Comparison of ENCODE assay signal across 17 mouse cellular contexts in genomic region chr8:91264564-91264963, GRCm38 (mm10).
"Had no signal": no experiment of that assay in that cellular context is flagged by ENCODE, and none has a peak within 500 bp of the region (broad histone marks: within the 10 kb centered on the region; RNA-seq: fewer than 3 reads in every experiment).

No protein-coding gene starts in this region.

- H3K4me1 ChIP-seq: liver, embryonic 15.5 days; lung, embryonic 15.5 days; midbrain, embryonic 10.5 days; midbrain, embryonic 12.5 days; neural tube, embryonic 12.5 days had no signal

- H3K4me2 ChIP-seq: liver, embryonic 15.5 days; lung, embryonic 15.5 days; midbrain, embryonic 12.5 days; neural tube, embryonic 12.5 days had no signal

- H3K9me3 ChIP-seq: liver, embryonic 15.5 days; lung, embryonic 15.5 days; midbrain, embryonic 10.5 days; midbrain, embryonic 12.5 days; neural tube, embryonic 12.5 days had no signal

- ATAC-seq: liver, postnatal 0 days; lung, postnatal 0 days; midbrain, embryonic 16.5 days had no signal

- H3K27me3 ChIP-seq: liver, embryonic 15.5 days; lung, embryonic 15.5 days; midbrain, embryonic 12.5 days; neural tube, embryonic 12.5 days had no signal

- H3K27ac ChIP-seq: liver, embryonic 15.5 days; lung, embryonic 15.5 days; midbrain, embryonic 10.5 days; midbrain, embryonic 12.5 days; neural tube, embryonic 12.5 days had no signal

- H3K36me3 ChIP-seq: liver, embryonic 15.5 days; neural tube, embryonic 12.5 days had no signal

- H3K9ac ChIP-seq: liver, embryonic 15.5 days; liver, postnatal 0 days; lung, embryonic 15.5 days; midbrain, embryonic 12.5 days; neural tube, embryonic 12.5 days had no signal

- DNase-seq: liver, postnatal 0 days; lung, adult 2 months; lung, postnatal 4 days; midbrain, embryonic 14.5 days; retina, postnatal 1 day; right cerebral cortex, adult 18-20 months; spleen, adult 18-20 months; thymus, adult 18-20 months; thymus, postnatal 14 days; thymus, postnatal 36 days had no signal

- H3K4me3 ChIP-seq: liver, embryonic 15.5 days; lung, embryonic 15.5 days; midbrain, embryonic 10.5 days; midbrain, embryonic 12.5 days; neural tube, embryonic 12.5 days had no signal
